Mouse (Mus musculus) heart, adult 2 months (tissue): ENCODE measurements around the gene Mdm1.

Experiments used
- CTCF ChIP-seq: fragments of 200-600 bp; IDR thresholded peaks from 2 replicates; pipeline ENCODE4 v1.8.1; 2022; ENCODE audit warnings: antibody characterized with exemption, mild to moderate bottlenecking, moderate library complexity
- POLR2A ChIP-seq: fragments of 200-500 bp; IDR thresholded peaks from 2 replicates; pipeline ENCODE4 v1.6.1; 2011; ENCODE audit warnings: mild to moderate bottlenecking, low read depth, low read length, control low read depth; ENCODE audit not compliant: insufficient read depth

GRCm38 (mm10) chr10:118097898-118098297 lies 43.7 kb upstream of the Mdm1 start:
- TF ChIP-seq POLR2A (no peak), CTCF (no peak)
